Mouse (Mus musculus) spleen, adult 2 months (tissue): ENCODE data around the gene Lrrc8d. TPM values are rescaled to one million over a fixed set of nuclear protein-coding genes. Genes with fewer than 3 reads are reported as not detected.
"Not testable (repeated sequence)": the region's sequence is repeated elsewhere in the genome, so short reads cannot be mapped to it uniquely, and the experiment has no call there.

Experiments used
- DNase-seq, 2 experiments: peaks; one replicate each; pipeline versions ENCODE4 v3.0.0 to v3.0.0-alpha.2; 2012 to 2021; ENCODE audit warnings: low spot score in 2 of 2, low read depth in 1 of 2
- H3K27ac ChIP-seq: fragments of 200-500 bp; 2 replicates; pipeline ENCODE4 v1.5.1; 2012; ENCODE audit warnings: low read length, inconsistent platforms; ENCODE audit not compliant: insufficient read depth
- H3K27me3 ChIP-seq: fragments of 200-500 bp; 2 replicates; pipeline ENCODE4 v1.6.1; 2012; ENCODE audit warnings: mild to moderate bottlenecking, moderate library complexity, low read length, inconsistent platforms; ENCODE audit not compliant: control insufficient read depth, insufficient read depth
- H3K36me3 ChIP-seq: fragments of 200-500 bp; 2 replicates; pipeline ENCODE4 v1.6.1; 2012; ENCODE audit warnings: mild to moderate bottlenecking, low read length, inconsistent platforms; ENCODE audit not compliant: control insufficient read depth, insufficient read depth
- H3K4me1 ChIP-seq: fragments of 200-500 bp; 2 replicates; pipeline ENCODE4 v1.6.1; 2011; ENCODE audit warnings: inconsistent platforms; ENCODE audit not compliant: control insufficient read depth, insufficient read depth, insufficient read length
- H3K4me3 ChIP-seq: fragments of 200-500 bp; 2 replicates; pipeline ENCODE4 v1.5.1; 2011; ENCODE audit warnings: mild to moderate bottlenecking, inconsistent platforms; ENCODE audit not compliant: insufficient read depth, insufficient read length; ENCODE audit errors: extremely low read depth
- CTCF ChIP-seq: fragments of 200-500 bp; IDR thresholded peaks from 2 replicates; pipeline ENCODE4 v1.5.1; 2011; ENCODE audit warnings: mild to moderate bottlenecking, inconsistent platforms; ENCODE audit not compliant: insufficient read depth, insufficient read length, insufficient replicate concordance; ENCODE audit errors: extremely low read depth
- POLR2A ChIP-seq: fragments of 200-500 bp; IDR thresholded peaks from 2 replicates; pipeline ENCODE4 v1.6.1; 2011; ENCODE audit warnings: low read depth, low read length, inconsistent platforms
- WGBS: fragments of 180-500 bp; shearing (Covaris S2); methylation state at CpG from one replicate; pipeline ENCODE4 v1.1.7; 2018; 5-methylcytosine and 5-hydroxymethylcytosine counted together
- polyA plus RNA-seq: library from polyadenylated mRNA; depleted of rRNA; stranded (reverse); fragments of >200 nt; gene quantifications from 2 replicates; pipeline ENCODE4 v1.2.3, GENCODE M21; 2012

Gene Lrrc8d
- polyA plus RNA-seq, 1 experiment: 5.2 TPM

DNA sequence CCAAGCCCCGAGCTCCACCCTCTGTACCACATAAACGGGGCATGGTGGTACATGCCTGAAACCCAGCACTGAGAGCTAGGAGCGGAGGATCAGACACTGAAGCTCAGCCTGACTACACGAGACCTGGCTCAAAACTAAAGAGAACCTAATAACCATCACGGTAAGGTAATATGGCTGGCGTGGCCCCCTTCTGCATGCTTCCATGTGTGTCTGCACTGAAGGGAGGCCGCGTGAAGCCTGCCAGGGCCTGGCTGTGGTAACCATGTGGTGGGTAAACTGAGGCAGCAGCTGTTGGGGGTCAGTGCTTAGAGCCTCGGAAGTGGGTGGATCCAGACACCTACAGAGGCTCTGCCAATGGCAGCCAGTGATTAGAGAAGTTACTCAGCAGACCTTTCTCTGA is 153.5 kb downstream of the Lrrc8d start:
- TF ChIP-seq CTCF: no peak
- TF ChIP-seq POLR2A: no peak

DNA sequence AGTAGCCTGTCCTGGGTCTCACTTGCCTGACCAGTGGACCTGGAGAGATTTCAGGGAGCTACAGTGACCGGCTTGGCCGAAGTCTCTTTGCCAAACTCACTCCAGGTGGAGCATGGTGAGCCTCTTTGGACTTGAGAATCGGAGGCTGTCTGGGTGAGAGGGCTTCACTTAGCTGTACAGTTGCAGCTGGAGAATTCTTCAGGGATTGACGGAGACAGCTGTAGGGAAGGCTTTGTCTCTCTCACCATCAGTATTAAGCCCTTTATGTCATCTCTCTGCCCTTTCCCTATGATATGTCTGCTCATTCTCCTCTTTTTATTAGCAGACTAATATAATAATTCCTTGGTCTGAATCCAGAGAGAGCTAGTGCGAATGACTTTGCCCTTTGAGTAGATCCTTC is 157.7 kb downstream of the Lrrc8d start:
- Histone ChIP-seq H3K27me3 (no peaks in the 10 kb centered on the region), H3K36me3 (no peaks in the 10 kb centered on the region), H3K4me3 (no peak overlapping the region), H3K27ac (no peak overlapping the region), H3K4me1 (no peaks in the 10 kb centered on the region)
- 96% methylated on average over 5 of the region's 5 CpGs for WGBS
- DNase-seq: no peak
- TF ChIP-seq POLR2A (no peak), CTCF (no peak)

More for the DNA sequence above, 153.5 kb downstream of the Lrrc8d start:
- DNase-seq: no peak
- H3K36me3 ChIP-seq: no peaks in the 10 kb centered on the region
- no peaks in the 10 kb centered on the region for H3K27me3 ChIP-seq
- WGBS: 84% methylated on average over 9 of the region's 9 CpGs
- no peak overlapping the region for H3K4me3 ChIP-seq
- no peaks in the 10 kb centered on the region for H3K4me1 ChIP-seq
- H3K27ac ChIP-seq: no peak overlapping the region

DNA sequence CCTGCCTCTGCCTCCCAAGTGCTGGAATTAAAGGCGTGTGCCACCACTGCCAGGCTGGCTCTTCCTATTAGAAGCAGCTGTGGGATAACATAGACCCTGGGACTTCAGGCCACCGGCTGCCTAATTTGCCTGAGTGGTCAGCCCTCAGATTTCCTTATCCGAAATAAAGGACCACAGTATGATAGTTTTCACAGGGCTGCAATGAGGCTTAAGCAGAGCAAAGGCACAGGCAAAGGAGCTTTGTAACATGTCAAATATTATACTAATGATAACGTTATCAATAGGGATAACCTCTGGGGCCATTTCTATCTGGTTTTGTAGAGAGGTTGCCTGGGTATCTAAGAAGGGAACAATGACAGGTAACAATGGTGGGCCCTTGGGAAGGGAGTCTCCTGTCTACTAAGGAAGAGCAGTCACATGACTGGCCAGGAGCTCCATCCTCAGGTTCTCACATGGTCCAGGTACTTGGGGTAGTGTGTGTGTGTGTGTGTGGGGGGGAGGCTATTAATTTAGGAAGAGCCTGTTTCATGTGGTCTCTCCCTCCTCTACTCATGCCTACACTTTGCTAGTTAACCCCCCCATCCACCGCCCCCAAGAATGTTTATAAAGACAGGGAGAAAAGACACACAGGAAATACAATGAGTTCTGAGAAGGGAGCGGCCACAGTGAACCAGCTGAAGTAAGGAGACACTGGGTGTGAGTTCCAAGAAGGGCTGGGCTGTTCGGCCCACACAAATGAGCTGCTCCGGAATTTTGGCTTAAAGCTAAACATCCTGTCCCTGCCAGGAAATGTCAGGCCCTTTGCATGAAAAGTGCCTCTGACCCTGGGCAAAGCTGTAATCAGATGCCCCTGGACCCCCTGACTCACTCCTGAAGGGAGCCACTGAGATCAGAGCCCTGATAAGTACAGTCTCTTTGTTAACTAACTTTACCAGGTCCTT is 159.3 kb downstream of the Lrrc8d start:
- no peak overlapping the region for H3K27ac ChIP-seq
- 82% methylated on average over 8 of the region's 8 CpGs for WGBS

DNA sequence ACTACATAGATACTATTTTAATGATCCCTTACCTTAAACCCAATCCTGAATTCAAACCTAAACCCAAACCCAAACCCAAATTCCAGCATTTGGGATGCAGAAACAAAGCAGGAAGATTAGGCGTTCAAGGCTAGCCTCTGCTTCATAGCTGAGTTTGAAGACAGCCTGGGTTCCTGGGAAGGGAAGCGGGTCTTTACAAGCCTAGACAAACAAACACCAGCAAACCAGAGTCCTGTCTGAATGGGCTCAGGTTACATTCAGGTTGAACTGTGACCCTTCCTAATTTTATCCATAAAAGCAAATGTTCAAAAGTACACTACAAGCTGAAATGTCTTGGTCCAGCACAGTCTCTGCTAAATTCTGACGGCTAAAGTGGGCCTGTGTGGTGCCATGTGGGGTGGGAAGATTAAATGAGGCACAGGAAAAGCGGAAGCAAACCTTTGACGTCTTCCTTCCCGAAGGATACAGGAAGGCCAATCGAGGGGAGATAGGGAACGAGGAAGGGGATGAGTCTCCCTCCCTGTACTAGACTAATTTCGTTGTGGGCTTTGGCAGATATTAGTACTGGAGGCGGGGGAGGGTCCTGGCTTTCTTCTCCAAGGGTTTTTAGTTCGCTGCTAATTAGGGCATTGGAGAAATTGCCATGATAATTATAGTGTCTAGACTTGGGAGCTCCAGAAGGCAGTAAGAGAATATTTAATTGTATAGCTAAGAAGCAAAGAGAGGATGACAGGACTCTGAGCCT is 160.1 kb downstream of the Lrrc8d start:
- no peak for DNase-seq
- H3K27ac ChIP-seq: no peak overlapping the region
- no peak overlapping the region for H3K4me3 ChIP-seq
- TF ChIP-seq POLR2A: no peak
- TF ChIP-seq CTCF: no peak
- 74% methylated on average over 11 of the region's 11 CpGs for WGBS
- no peaks in the 10 kb centered on the region for H3K4me1 ChIP-seq
- no peaks in the 10 kb centered on the region for H3K27me3 ChIP-seq
- no peaks in the 10 kb centered on the region for H3K36me3 ChIP-seq

More for the DNA sequence above, 159.3 kb downstream of the Lrrc8d start:
- Histone ChIP-seq H3K4me1 (no peaks in the 10 kb centered on the region), H3K4me3 (no peak overlapping the region), H3K36me3 (no peaks in the 10 kb centered on the region), H3K27me3 (no peaks in the 10 kb centered on the region)
- TF ChIP-seq CTCF (no peak), POLR2A (no peak)
- no peak for DNase-seq

DNA sequence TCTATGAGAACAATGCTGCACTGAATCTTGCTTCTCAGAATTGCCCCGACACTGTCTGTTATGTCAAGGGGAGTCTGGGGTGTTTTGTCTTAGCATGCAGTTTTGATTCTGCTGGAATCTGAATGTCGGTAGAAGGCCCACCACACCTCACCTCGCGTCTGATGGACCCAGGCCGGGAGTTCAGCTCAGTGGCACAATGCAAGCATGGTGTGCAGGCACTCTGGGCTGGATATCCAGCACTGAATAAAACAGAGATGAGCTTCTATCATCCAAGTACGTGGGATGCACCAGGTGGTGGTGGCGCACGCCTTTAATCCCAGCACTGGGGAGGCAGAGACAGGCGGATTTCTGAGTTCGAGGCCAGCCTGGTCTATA is 160.7 kb downstream of the Lrrc8d start:
- 92% methylated on average over 10 of the region's 10 CpGs for WGBS
- Histone ChIP-seq H3K36me3 (no peaks in the 10 kb centered on the region), H3K27ac (no peak overlapping the region), H3K27me3 (no peaks in the 10 kb centered on the region), H3K4me3 (no peak overlapping the region), H3K4me1 (no peaks in the 10 kb centered on the region)
- no peak for TF ChIP-seq CTCF
- no peak for TF ChIP-seq POLR2A
- no peak for DNase-seq

DNA sequence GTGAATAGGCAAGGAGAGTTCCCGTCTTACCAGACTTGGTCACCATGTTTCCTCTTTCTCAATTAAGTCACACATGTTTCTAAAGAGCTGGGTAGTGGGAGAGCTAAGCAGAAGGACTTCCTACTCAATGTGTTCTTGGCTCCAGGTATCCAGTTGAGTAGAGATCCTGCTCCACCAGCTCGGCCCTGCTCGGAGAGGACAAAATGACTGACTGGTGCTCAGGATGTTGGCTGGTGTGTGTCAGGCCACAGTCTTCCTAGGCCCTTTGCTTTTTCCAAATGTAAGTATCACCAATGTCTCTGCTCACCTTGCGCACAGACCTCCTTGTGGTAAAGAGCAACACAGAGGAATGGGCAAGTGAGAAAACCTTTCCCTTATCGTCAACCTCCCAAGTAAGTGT is 161.8 kb downstream of the Lrrc8d start:
- H3K4me1 ChIP-seq: no peaks in the 10 kb centered on the region
- no peaks in the 10 kb centered on the region for H3K36me3 ChIP-seq
- WGBS: 91% methylated on average over 5 of the region's 5 CpGs
- no peak overlapping the region for H3K4me3 ChIP-seq
- H3K27ac ChIP-seq: no peak overlapping the region
- no peaks in the 10 kb centered on the region for H3K27me3 ChIP-seq
- no peak for DNase-seq
- TF ChIP-seq CTCF: no peak

DNA sequence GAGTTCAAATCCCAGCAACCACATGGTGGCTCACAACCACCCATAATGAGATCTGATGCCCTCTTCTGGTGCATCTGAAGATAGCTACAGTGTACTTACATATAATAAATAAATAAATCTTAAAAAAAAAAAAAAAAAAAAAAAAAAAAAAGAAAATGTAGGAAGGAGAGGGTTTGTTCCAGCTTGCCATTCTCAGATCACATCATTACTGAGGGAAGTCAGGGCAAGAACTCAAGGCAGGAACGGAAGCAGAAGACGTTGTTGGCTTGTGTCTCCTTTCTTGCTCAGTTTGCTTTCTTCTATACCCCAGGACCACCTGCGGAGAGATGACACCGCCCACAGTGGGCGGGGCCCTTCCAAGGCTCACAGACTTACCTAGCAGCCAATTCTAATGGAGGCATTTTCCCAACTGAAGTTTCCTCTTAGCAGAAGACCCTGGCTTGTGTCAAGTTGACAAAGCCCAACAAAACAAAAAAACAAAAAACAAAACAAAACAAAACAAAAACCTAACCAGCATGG is 165.4 kb downstream of the Lrrc8d start:
- not testable (repeated sequence) for H3K27me3 ChIP-seq, H3K27ac ChIP-seq, DNase-seq, H3K4me3 ChIP-seq, H3K36me3 ChIP-seq, H3K4me1 ChIP-seq
- WGBS: 86% methylated on average over 5 of the region's 5 CpGs
